Mouse (Mus musculus) limb, embryonic 12.5 days (tissue): ENCODE measurements around the gene Rnf225. TPM values are rescaled to one million over a fixed set of nuclear protein-coding genes. Genes with fewer than 3 reads are reported as not detected.

Experiments used
- polyA plus RNA-seq: library from polyadenylated mRNA; unstranded; fragments of >200 nt; fragmentation: Nextera tagmentation; extraction: Ambion mirVana; gene quantifications from 2 replicates; pipeline ENCODE4 v1.2.1, GENCODE M21; 2016

Gene Rnf225
- polyA plus RNA-seq, 1 experiment from 2014 or later = 0.70 TPM

Other genes with a start within 250 kb of the Rnf225 start
- gene Vmn2r55, start 242.4 kb upstream of the Rnf225 start, polyA plus RNA-seq = not detected in 2 replicates
- gene Vmn2r56, start 192.4 kb upstream of the Rnf225 start, polyA plus RNA-seq = not detected in 2 replicates
- 17.4 and 17.8 TPM in 2 replicates for gene Zscan18, start 123.8 kb upstream of the Rnf225 start, polyA plus RNA-seq
- gene Zfp329, start 108.6 kb upstream of the Rnf225 start, polyA plus RNA-seq = 19.7 TPM in 2 replicates
- 34.9 and 37.4 TPM in 2 replicates for gene Zfp110, start 92.7 kb upstream of the Rnf225 start, polyA plus RNA-seq
- 7.1 and 8.0 TPM in 2 replicates for gene Zfp128, start 46.2 kb upstream of the Rnf225 start, polyA plus RNA-seq
- 15.6 and 16.4 TPM in 2 replicates for gene Zscan22, start 29.6 kb upstream of the Rnf225 start, polyA plus RNA-seq
- 884 and 916 TPM in 2 replicates for gene Rps5, start 5.1 kb upstream of the Rnf225 start, polyA plus RNA-seq
- gene Zfp324, start 38.4 kb downstream of the Rnf225 start, polyA plus RNA-seq = 10.9 and 13.3 TPM in 2 replicates
- 11.4 and 13.5 TPM in 2 replicates for gene Zfp446, start 50.4 kb downstream of the Rnf225 start, polyA plus RNA-seq
- 0.12 TPM in 1 of 2 replicates, not detected in the other for gene Slc27a5, start 70.8 kb downstream of the Rnf225 start, polyA plus RNA-seq
- gene Trim28, start 71.7 kb downstream of the Rnf225 start, polyA plus RNA-seq = 496 and 531 TPM in 2 replicates
- 28.7 and 29.9 TPM in 2 replicates for gene Zbtb45, start 82.6 kb downstream of the Rnf225 start, polyA plus RNA-seq
- 102 and 104 TPM in 2 replicates for gene Chmp2a, start 107.4 kb downstream of the Rnf225 start, polyA plus RNA-seq
- 160 and 165 TPM in 2 replicates for gene Ube2m, start 110.9 kb downstream of the Rnf225 start, polyA plus RNA-seq
- gene Mzf1, start 127.3 kb downstream of the Rnf225 start, polyA plus RNA-seq = 3.8 and 3.9 TPM in 2 replicates
- gene Vmn1r85, start 167.8 kb downstream of the Rnf225 start, polyA plus RNA-seq = not detected in 2 replicates
- gene Vmn1r86, start 192.5 kb downstream of the Rnf225 start, polyA plus RNA-seq = not detected in 2 replicates
- gene Vmn1r87, start 212.7 kb downstream of the Rnf225 start, polyA plus RNA-seq = not detected in 2 replicates
- gene Vmn1r88, start 232.2 kb downstream of the Rnf225 start, polyA plus RNA-seq = not detected in 2 replicates